Mouse (Mus musculus) stomach, adult 2 months (tissue): ENCODE results near the gene Emsy. TPM values are rescaled to one million over a fixed set of nuclear protein-coding genes. Genes with fewer than 3 reads are reported as not detected.

ENCODE experiments used
- polyA plus RNA-seq: library from polyadenylated mRNA; depleted of rRNA; stranded (reverse); fragments of >200 nt; gene quantifications from 2 replicates; pipeline ENCODE4 v1.2.3, GENCODE M21; 2012; rRNA removed

Emsy gene
- 2.9 and 4.6 TPM in 2 replicates for polyA plus RNA-seq

DNA sequence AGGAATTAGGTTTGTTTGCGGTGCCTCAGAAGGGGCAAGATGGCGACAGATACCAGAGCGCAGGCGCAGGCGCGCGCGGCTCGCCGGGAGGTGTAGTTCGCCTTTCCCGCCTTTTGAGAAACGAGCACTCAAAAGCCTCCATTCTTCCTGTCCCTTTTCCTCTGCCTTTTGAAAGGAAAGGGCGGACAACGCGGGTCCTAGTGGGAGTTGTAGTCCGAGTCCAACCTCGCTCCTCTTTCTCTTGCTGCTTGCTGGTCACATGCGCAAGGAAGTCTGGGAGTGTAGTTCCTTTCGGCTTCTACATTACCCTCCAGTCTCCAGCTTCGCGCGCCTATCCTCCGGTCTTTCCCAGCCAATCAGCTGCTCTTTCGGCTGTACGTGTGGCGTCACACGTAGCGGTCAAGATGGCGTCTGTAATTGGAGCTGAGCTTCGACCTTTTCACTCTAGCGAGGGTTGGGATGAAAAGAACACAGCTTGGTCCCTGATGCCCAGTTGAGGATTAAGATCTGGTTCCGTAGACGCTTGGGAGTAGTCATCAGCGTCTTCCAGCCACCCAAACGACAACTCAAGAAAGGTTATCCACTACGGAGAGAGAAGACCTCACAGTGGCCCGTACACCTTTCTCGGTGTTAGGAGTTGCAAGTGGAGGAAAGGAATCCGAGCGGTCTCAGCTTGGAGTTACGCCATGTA is at the start of gene Emsy:
TSS of gene Emsy (minus strand) at position 253 of the 691 bp plus-strand sequence.

DNA sequence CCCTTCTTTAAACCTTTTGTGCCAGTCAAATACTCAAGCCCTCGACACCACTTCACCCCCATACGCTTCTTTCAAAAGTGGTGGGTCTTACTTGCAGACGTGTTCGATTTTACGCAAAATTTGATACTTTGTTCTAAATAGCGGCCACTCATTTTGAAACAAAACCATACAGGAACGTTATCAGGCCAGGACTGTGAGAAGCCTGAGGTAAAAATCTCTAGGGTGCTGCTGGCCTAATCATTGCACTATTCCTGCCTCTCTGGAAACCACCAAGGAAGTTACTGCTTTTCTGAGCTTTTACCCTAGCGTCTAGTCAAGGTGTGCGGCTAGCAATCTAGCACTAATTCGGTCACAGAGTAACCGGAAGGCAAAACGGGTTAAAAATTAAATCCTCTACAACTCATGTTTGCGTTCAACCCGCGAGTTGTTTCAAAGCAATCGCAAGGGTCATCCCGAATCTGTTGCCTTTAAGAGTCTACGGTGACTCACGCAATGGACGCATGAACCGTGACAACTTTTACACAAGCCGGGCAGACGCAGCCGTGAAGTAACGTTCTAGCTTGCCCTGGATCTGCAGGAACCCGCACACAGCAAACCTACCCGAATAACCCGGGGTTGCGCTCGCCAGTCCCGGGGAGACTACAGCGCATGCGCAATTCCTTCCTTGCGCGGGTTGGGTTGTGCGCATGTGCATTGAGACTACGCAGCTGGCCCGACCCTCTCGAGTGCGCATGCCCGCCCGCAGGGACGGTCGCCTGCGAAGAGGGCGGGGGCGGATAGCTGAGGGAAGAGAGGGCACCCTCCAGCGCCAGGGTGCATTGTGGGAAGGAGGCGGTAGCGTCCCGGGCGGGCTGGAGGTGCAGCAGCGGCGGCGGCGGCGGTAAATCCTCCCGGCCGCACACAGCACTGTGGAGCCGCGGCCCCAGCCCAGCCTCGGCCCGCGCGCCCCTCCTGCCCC is 46.0 kb upstream of the Emsy start, which contains the start of gene Thap12:
TSS of gene Thap12 (plus strand) at position 821 of the 958 bp plus-strand sequence.

Other genes starting within 250 kb of the Emsy start
- not detected in 2 replicates for gene Gucy2d, start 216.4 kb downstream of the Emsy start, polyA plus RNA-seq
- 5.9 and 7.4 TPM in 2 replicates for gene Lrrc32, start 167.5 kb downstream of the Emsy start, polyA plus RNA-seq
- 1.8 and 2.8 TPM in 2 replicates for gene Thap12, start 46.3 kb upstream of the Emsy start, polyA plus RNA-seq
- 23.0 and 54.1 TPM in 2 replicates for gene Wnt11, start 178.3 kb upstream of the Emsy start, polyA plus RNA-seq